Mouse (Mus musculus) bone marrow, adult 2 months (tissue): ENCODE data around the gene Spaca1.

ENCODE experiments used
- CTCF ChIP-seq: fragments of 200-500 bp; IDR thresholded peaks from 2 replicates; pipeline ENCODE4 v1.5.1; 2011; ENCODE audit warnings: low read length, control low read depth; ENCODE audit not compliant: control insufficient read depth, insufficient read depth
- POLR2A ChIP-seq: fragments of 200-500 bp; IDR thresholded peaks from 2 replicates; pipeline ENCODE4 v1.6.1; 2011; ENCODE audit warnings: low read depth, mild to moderate bottlenecking, control low read depth, low read length, borderline replicate concordance; ENCODE audit not compliant: control insufficient read depth

- TF ChIP-seq CTCF (no peak), POLR2A (no peak)
Measured at GRCm38 (mm10) chr4:34081064-34081463, 31.1 kb upstream of the Spaca1 start.
